Mouse (Mus musculus) cerebellum, adult 9-11 months (tissue): ENCODE results near the gene Pjvk.
"Not testable (repeated sequence)": the region's sequence is repeated elsewhere in the genome, so short reads cannot be mapped to it uniquely, and the experiment has no call there.

Experiments used
- DNase-seq: peaks from one replicate; pipeline ENCODE4 v3.0.0; 2022

The Pjvk gene

DNA sequence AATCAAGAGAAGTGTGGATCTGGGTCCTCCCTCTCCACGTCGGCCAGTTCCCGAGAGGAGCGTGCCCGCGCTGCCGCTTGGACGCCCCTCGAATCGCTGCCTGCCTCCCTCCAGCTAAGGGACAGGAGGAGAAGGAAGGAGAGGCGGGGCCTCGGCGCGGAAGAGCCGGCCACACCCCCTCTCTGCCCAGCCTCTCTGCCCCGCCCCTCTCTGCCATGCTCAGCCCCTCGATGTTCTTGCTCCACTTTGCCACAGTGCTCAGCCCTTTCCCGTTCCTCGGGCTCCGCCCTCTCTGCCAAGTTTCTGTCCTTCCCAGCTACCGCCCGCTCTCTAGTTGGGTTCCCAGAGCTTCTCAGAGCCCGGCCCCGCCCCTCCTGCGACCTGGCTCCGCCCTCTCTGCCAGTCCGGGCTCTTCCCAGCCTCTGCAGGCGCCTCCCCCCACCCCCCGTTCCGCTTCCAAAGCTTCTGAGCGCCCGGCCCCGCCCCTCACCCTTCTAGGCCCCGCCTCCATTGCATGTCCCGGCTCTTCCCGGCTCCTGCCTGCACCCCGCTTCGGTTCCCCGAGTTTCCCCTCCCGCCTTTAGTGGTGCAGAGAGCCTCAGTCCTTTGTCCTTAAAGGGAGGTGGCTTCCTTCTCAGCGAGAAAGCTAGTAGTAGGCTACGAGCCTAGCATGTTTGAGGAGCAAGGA lies at the start of gene Pjvk, which contains the start of gene Prkra:
Gene Pjvk, plus strand, starts transcription at position 594 of the 688 bp plus-strand sequence.
Gene Prkra, minus strand, starts transcription at position 133 of the 688 bp plus-strand sequence.
- DNase-seq = peak; percentile 98

DNA sequence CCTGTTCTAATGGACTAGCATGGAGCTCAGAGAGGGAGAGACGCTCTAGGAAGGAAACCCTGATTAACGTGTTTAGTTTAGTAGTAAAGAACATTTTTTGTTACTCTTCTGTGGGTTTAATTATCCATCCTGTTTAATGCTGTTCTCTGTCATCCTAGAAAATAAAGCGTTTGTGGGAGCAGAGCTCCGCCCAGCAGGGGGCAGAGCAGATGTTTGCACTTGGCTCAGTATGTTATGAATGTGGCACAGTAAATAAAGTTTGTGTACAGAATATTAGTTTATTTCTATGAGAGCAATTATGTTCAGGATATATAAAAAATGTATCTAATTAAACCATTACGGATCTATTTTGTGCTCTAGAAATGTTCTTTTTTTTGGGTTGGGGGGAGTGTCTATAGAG lies 49.1 kb upstream of the Pjvk start:
- DNase-seq = no peak

DNA sequence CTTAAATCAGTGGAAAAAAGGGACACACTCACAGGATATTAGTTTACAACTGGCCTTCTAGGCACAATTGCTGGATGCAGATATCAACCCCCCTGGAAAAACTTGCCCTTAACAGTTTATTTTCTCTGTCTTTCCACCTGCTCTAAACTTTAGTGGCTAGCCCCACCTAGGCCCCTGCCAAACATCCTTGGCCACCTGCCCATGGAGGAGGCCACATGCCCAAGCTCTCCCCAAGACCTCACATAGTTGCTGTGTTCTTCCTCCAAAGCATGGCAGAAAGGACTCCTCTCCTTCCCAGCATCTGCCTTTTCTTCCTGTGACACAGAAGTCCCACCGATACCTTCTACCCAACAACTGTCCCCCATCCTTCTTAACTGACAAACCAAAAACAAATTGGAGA lies 46.0 kb upstream of the Pjvk start:
- no peak for DNase-seq

DNA sequence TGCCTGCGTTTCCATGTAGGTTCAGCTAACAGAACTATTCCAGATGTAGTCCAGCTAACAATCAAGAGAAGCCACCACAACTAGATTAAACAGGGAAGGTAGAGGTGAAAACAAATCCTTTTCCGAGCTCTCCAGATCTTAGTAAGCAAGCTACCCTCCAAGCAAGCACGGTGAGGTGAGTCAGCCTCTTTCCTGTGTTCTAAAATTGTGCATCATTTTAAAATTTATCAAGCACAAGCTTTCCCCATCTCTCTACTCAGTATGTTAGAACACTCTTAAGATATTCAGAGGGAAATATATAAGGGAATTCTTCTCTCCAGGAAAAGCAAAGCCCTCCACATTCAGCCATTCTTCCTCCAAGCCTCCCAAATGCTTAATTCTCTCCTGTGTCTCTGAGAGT lies 41.6 kb upstream of the Pjvk start:
- DNase-seq = no peak

DNA sequence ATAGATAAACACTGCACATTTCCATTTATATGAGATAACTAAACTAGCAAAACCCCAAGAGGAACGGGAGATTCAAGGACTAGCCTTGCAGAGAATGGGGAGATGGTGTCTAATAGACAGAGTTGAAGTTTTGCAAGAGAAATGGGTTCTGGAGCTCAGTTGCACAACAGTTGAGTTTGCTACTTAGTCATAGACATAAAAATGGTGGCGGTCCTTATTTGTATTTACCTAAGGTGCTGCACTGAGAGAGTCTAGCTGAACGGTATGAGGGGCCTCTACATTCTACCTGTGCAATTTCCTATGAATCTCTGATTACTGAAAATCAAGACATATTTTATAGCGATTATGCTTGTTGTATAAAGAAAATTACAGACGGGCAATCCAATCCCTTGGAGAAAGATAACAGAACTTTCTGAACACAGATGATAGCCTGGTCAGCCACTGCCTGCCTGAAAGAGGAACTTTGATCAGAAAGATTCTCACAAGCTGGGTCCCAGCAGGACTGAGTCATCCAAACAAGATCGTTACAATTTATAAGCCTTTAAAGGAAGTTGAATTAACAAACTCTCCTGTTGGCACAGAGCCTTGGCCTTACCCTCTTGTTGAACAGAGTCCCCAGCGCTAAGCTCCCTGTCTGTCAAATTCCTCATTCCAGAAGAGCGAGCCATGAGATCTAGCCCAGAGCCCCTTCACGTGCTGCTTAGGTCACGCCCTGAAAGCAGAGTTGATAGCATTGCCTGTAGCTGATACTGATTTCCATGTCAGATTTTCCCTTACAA lies 37.8 kb upstream of the Pjvk start:
- DNase-seq = no peak

DNA sequence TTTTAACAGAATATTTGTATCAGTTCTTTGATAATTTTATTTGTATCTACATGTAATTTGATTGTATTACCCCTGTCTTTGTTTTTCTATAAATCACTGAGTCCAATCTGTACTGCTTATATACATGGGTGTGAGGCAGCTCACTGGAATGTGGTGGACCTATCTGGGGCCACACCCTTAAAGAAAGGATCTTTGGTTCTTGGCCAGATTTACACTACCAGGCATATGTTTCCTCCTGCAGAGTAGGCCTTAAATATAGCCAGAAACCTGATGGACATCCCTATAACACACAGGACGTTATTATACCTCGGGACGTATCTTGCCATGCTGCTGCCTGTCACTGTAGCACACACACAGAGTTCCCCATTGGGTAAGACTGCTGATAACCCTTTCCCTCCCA lies 36.3 kb upstream of the Pjvk start:
- DNase-seq = no peak

DNA sequence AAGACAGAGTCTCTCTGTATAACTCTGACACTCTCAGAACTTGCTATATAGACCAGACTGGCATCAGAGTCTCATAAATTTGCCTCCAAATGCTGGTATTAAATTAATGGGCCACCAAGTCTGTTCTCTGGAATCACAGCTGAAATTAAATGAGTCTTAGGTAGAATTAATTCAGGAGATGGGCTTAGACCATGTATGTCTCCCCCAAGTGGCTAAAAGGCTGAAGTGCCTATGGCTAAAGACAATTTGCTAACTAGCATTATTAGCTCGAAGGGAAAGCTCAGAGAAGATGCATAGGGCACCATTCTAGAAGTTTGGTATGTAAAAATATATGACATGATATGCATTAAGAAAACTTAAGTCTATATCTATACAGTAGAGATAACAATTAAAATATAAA lies 30.2 kb upstream of the Pjvk start:
- DNase-seq = peak; percentile 20

DNA sequence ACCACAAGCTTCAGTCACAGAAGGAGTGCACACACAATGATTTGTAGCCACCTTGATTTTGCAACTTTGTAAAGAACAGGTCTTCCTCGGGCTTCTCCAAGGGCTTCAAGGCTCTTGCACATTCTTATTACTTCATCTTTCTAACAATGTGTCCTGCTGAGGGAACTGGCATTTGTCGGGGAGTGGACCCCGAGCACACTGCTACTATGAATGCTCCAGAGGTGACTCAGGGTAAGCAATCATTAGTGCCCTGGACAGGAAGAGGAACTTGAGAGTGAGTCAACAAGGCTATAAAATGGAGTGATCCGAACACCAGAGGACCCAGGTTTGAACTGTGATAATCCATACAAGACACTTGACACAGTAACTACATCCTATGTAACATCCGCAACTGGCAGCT lies 28.1 kb upstream of the Pjvk start:
- DNase-seq = no peak

DNA sequence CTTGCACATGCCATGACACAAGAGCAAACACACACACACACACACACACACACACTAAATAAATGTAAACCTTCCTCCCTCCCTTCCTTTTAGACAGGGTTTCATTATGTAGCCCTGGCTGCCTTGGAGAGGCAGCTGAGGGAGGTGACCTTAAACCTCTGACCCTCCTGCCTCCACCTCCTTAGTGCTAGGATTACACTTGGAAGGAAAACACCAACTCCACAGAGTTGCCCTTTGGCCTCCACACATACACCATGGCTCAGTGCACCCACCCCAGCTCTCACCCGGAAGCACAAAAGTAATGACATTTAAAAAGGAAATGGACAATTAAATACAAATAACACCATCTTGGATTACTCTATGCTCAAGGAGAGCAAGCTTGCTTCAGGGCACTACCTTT lies 26.6 kb upstream of the Pjvk start:
- no peak for DNase-seq

DNA sequence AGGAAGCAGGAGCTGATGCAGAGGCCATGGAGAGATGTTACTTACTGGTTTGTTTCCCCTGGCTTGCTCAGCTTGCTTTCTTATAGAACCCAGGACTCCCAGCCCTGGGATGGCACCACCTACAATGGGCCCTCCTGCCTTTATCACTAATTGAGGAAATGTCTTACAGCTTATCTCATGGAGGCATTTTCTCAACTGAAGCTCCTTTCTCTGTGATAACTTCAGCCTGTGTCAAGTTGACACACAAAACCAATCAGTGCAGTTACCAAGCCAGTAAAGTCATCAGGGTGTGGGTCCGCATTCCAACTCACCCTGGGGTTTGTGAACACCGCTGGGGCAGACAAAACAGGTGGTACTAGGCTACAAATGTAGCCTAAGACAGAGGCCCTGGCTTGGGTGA lies 26.0 kb upstream of the Pjvk start:
- not testable (repeated sequence) for DNase-seq

DNA sequence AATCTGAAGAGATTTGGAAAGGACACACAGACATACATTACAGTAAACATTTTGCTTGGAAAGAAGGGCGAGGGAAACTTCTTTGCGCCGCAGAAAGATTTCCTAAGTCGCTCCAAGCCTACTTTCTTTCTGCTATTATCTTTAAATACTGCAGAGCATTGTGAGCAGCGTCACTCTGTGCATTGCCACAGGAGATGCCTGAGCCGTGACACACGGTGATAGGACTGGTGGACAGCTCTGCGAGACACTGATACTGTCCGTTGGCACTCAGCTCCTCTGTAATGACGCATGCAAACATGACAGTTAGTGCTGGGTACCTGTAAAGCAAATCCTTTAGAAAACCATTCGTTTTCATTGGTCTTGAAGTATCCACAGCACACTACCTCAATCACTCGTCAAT lies 18.0 kb upstream of the Pjvk start:
- DNase-seq = no peak

DNA sequence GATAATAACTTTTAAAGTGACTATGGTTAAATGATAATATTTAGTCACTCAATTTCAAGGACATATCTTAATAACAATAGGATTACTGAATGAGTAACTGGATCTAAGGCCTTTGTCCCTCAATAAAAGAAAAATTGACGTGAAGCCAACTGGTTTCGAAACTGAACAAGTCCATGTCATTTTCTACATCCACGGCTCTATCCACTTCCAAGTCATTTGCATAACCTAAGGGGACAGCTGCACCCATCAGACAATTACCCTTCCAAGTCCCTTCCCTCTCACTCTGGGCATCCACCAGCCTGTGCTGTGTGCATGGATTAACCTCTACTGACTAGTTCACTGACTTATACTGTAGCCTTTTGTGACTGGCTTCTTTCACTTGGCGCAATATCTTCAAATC lies 16.7 kb upstream of the Pjvk start:
- no peak for DNase-seq

DNA sequence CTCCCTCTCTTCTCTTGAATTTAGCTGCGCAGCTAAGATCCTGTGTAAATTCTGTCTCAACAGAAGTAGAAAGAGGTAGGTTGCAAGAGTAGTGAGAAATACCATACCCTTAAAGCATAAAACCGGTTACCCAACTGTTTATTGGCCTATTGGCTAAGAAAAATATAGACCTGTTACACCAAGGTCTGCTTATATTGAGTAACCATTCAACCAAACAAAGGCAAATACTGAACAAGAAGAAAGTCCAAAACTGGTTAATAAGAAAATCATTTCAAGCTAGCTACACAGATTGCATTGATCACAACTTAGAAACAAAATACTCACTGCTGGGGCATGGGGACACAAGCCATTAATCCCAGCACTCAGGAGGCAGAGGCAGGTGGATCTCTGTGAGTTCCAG lies 8.6 kb upstream of the Pjvk start:
- no peak for DNase-seq

DNA sequence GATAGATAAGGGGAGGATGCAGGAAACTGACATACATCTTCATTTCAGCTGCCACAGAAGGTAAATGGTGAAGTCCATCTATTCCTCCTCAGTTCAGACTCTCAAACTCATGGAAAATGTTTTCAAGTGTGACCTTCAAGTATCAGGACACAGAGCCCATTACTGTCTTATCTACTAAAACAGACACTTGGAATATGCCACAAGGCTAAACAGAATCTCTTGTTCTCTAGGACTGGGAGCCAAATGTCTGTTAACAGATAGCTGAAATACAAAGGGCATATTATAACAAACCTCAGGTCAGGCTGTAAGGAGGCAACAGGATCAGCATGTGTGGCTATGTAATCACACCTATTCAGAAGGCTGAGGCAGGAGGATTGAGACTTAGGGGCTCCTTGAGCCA lies 4.5 kb upstream of the Pjvk start:
- no peak for DNase-seq

DNA sequence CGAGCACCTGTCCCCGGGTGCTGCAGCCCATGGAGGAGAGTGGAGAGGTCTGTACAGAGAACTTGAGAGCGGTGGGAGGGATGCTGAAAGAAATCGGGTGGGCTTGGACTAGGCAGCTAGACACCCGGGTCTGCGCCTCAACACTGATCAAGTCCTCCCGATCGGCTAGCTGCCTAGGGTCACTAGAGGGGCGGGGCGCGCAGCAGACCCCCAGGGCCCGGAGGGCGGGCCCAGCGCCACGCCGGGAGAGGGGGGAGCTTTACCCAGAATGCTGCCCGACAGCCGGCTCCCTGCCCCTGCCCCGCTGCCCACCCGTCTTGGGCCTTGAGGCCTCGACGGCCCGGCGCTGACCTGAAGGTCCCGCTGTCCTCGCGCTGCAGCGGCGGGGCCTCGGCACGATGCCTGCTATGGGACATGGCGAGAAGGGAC lies 821 bp upstream of the Pjvk start:
- DNase-seq = no peak

DNA sequence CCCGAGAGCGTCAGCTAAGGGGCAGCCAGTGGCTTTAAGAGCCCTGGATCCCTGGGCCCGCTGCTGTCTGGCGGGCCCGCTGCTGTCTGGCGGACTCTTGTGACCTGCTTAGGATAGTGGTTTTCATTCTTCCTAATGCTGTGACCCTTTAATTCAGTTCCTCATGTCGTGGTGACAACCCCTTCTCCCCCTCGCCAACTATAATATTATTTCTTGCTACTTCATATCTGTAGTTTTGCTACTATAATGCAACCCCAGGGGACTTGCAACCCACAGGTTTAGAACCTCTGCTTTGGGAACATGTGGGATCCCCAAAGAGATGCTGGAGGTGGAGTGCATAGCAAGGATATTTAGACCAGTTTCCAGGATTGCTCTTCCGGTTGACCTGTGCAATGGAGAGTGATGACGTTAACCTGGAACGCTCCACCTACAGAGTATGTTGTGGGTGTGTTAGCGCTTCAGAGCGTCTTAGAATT lies 428 bp downstream of the Pjvk start:
- DNase-seq = peak; percentile 56

DNA sequence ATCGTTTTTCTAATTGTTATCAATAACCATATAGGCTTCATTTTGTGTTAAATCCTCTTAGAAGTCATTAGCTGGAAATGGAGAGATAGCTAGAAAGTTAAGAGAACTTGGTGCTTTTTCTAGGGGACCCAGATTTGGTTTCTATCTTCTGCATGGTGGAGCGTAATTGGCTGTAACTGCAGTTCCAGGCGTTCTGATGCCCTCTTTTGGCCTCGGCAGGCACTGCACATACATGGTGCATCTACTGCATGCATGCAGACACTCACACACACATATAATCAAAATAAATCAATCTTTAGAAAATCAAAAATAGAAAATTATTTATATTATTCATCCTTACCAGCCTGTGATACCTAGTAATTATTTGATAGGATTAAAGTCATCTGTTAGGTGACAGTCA lies 4.8 kb downstream of the Pjvk start:
- no peak for DNase-seq

DNA sequence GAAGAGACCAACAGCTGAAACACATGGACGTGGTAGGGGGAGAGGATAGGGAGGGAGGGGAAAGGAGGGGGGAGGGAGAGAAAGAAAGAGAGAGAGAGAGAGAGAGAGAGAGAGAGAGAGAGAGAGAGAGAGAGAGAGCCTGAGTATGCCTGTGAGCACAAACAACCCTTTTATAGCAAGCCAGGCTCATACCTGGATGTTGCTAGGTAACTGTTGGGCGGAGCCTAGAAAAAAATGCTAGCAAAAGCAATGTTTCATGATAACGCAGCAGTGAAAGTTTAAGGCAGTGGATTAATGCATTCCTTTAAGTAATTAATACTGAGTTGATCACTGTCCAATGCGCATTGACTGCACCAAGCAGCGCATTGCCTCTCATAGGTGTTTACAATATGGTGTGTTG lies 6.4 kb downstream of the Pjvk start:
- no peak for DNase-seq

DNA sequence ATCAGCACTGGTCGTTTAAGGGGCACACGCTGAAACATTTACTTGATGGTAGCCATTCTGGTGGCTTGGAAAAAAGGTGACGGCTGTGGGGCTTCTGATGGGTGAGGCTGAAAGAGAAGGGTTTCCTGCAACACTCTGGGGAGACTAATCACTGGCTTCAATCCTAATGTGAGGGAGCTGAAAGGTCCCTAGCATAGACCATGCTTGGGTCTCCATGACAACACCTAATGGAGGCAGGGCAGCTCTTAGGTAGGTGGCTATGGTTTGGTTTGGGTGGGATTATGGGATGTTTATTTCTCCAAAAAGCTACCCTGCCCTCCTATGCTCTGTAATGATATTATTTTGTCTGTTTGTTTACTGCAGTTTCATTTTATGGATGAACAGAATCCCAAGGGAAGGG lies 7.2 kb downstream of the Pjvk start:
- no peak for DNase-seq

DNA sequence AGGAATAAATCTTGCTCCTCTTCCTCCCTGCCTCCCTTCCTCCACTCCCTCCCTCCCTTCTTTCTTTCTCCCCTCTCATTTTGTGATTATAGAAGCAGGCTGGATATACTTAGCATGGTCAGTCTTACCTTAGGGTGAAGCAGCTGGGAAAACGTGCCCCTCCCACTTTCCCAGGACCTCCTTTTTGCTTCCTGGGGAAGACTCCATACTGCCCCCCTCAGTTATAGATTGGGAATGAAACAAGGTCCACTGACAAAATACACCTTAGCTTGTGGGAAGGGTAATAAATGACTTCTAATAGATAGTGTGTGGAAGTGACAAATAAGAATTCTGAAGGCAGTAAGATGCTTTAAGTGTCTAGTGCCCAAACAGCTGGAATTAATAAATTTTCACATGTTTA lies 7.7 kb downstream of the Pjvk start:
- DNase-seq = no peak

DNA sequence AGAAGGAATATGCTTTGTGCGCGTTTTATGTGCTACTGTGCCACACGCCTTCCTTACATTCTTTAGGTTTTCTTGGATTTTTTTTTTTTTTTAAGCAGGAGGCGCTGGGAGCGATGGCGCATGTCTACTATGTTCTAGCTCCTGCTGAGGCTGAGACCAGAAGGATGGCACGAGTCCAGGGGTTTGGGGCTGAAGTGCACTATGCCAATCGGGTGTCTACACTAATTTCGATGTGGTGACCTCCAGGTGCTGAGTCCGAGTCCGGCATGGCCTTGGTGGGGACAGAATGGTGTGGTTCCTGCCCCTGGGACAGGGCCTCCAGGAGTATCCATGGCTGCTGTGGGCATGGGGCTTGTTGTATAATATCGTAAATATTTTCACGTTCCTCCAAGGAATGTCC lies 10.3 kb downstream of the Pjvk start:
- no peak for DNase-seq

DNA sequence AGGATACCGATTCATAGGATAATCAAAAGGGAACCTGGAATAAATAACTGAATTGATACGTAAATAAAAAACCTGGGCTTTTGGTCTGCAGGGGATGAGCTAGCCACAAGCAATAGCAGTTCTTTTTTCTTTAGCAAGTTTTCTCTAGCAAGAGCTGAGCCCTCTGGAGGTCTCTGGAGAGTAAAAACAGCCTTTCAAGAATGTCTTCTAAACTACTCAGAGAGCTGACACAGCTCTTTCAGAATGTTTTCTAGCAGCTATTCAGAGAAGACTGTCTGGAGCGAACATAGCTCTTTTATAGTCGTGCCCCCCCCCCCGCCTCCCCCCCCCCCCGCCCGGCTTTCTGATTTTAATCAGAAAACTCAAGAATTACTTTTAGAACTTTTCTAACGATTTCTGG lies 11.1 kb downstream of the Pjvk start:
- no peak for DNase-seq

DNA sequence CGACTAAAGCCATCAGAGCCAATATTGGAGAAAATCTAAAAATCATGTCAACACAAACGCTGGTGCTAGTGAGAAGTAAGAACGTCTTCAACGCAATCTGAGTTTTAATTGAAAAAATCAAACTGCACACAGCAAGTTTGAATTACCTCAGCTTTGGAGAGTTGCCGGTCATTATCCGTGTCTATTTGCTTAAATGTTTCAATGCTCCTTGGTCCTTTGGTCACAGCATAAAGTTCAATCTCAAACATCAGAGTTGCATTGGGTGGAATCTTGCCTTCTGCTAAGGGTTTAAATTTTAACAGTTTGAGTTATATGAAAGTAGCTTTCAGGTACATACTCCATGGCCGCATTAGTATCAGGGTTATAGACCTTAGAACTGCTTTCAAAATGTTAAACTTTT lies 17.3 kb downstream of the Pjvk start:
- DNase-seq = no peak

DNA sequence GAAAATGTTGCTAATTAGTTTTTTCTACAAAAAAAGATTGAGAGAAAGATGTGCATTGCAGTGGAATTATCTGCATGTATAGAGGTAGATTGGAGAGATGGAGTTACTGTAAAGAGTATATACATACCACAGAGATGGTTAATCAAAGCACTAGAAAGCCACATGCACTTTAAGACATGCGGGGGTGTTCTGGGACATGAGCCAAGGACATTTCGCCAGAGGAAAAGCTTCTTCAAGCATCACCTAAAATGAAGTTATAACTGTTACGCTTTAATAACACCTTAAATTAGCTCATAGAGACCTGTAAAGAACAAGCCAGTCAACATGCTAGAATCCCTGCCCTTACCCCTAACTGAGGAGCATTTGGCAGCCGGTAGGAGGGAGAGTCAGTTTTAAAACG lies 18.9 kb downstream of the Pjvk start:
- no peak for DNase-seq

DNA sequence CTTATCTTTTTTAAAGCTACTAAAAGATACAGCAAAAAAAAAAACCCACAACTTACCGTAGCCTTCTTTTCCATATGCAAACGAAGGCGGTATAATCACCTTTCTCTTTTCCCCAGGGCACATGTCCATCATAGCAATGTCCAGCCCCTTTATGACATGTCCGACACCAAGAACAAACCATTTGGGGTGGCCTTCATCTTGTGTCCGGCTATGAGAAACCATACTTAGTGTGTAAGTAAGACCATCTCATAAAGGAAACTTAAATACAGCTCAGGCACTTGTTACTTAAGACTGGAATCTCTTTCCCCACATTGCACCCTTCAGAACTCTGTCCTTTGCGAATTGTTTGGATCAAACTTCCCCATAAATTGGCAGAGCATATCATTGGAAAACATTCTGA lies 23.4 kb downstream of the Pjvk start:
- no peak for DNase-seq
